Mouse (Mus musculus) ovary, adult 18-20 months (tissue): ENCODE results near the gene Ptpn12.

ENCODE experiments used
- DNase-seq: peaks from one replicate; pipeline ENCODE4 v3.0.0; 2022; ENCODE audit warnings: low spot score, mixed read lengths

Ptpn12 gene

DNA sequence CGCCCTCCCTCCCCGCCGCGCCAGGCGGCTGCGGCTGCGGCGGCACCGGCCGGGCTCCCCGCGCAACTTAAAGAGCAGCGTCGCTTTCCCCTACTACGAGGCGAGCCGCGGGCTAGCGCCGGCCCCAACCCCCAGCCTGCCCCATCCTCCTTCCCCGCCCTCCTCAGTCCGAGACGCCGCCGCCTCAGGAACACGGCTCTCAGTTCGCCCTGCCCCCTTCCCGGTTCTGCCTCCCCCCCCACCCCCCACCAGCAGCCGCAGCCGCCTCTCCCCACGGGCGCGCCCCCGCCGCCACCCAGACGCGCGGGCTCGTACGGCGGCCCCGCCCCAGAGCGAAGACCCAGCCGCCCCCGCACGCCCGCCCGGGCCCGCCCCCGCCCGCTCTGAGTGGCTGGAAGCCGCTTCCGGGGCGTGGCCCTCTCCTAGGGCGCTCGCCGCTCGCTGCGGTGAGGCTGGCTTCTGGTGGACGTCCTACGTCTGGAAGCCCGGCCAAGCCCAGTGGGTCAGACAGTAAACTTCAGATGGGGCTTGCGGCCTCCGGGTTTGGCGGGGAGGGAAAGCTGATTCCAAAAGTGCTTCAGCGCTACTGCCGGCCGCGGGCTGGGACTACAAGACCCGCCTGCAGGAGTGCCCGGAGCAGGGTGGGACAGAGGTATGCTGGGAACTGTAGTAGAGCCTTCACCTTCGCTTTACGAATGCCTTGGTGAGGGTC lies at the start of gene Ptpn12:
TSS of gene Ptpn12 (minus strand) at position 92 of the 712 bp plus-strand sequence.
- DNase-seq = peak; percentile 96

DNA sequence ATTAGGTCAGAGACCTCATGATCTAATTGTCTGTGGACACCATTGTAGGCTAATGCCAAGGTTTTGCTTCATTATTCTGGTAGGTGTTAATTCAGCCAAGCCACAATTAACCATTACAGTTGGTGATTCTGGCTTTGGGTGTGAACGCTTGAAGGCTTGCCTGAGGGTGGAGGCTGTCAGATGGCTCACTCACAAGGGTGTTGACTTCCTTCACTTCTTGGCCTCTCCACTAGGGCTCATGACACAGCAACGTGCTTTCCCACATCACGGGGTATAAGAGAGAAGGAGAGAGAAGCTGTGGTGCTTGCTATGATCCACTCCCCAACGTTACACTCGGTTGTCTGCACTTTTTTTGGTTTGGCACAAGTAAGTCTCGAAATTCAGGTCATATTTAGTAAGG lies 35.5 kb upstream of the Ptpn12 start:
- no peak for DNase-seq

DNA sequence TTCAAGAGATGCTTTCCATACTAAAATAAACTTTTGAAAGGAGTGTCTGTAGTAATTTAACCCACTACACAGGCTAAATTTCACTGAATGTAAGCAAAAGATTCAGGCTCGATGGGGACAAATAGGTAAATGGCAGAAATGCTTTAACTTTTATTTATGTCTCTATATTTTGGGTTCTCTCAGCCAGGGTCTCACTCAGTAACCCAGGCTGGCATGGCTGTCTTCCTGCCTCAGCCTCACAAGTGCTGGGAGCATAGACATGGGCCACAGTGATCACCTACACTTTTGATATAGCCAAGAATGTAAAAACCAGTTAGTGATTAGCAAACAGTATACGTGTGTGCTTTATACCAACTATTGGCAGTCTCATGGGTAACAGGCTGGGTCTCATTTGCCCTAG lies 1.5 kb upstream of the Ptpn12 start:
- no peak for DNase-seq

DNA sequence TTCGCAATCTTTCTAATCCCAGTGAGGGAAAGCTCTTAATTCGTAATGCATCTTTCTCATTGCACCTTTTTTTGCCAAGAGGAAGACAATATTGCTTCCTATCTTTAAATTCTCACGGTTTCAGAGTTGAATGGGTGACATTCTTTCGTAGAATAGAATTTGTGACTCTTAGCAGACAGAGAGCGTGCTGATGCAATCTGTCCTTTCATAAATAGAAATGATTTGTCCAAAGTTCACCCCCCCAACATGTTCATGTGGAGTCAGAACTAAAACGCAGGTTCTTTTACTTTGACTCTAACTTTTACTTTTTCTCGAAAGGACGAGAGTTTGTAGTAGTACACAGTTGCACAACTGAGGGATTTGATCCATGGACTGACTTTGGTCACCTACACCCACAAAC lies 884 bp upstream of the Ptpn12 start:
- no peak for DNase-seq

DNA sequence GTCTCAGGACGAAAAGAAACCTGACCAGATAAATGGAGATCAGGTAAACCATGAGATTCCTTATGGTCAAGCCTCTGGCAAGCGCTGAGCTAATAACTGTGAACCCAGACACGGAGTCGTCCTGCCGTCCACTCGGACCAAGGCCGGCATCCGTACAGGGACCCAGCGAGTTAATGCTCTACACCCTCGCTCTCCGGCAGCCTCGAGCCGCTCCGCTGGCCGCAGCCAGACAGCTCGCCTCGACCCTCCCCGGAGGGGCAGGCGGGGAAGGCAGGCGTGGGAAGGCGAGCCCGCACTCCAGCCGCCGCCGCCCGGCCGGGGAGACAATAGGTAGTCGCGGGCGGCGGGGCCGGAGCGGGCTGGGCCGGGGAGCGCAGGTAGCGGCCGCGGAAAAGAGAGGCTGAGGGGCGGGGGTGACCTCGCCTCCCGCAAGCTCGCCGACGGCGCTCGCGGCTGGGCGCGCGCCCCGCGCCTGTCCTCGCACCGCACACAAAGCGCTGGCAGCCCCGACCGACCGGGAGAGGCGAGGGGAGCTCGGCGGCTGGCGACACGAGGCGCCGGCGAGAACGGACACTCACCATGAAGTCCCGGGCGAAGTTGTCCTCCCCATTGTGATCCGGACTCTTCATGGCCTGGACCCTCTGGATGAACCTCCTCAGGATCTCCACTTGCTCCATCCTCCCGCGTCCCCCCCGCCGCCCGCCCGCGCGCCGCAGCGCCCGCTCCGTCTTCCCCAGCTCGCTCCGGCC lies 466 bp downstream of the Ptpn12 start:
- peak; percentile 21 for DNase-seq

DNA sequence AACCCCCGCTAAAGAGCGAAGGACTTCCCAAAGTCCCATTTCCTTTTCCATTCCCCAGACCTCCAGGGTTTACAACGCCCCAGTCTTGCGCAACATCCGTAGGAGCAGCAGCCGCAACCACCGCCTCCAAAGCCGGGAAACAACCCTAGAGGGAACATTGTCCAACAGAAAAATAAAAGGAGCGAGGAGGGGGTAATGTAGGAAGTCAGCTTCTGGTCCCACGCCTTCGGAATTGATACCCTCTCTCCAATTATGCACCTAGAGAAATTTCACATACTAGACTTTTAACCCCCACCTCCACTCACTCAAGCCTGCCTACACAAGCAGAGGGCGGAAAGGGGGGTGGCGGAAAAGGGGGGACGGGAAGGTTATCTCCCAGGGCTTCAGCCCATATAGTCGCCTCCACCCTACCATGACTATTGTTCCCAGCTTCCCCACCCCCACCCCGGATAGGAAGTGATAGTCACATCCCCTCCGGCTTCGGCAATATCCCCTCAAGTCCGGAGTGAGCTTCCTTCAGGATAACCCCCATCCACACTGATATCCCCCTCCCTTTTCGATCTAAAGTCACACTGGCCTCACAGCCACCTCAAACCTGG lies 1.1 kb downstream of the Ptpn12 start:
- peak; percentile 55 for DNase-seq

DNA sequence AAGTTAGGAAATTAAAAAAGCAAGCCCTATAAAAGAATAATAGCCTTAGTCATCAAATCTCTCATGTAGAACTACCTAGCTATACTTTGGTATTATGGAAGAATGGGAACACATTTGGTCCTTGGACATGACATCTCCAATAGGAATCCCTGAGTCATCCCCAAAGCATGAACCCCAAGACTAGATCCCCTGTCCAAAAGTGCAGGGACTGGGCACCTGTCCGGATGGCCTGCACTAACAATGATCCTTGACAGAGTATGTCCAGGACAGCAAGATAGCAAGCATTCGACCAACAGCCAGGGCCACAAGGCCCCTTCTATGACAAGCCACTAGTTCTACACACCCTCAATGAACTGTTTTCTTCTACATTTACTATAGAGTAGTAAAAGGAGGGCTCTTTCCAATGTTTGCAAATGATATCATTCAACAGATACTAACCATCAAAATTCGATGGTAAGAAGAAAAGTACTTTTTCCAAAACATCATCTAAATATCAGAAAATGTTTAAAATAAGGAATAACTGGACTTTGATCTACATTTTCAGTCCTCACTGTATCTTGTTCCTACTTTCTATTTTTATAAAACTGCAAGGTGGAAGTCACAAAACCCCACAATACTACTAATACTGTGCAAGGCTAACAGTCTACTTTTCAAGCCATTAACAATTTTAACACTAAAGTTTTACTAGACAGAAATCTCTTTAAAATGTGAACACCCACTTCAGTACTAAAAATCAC lies 2.0 kb downstream of the Ptpn12 start:
- DNase-seq = no peak

DNA sequence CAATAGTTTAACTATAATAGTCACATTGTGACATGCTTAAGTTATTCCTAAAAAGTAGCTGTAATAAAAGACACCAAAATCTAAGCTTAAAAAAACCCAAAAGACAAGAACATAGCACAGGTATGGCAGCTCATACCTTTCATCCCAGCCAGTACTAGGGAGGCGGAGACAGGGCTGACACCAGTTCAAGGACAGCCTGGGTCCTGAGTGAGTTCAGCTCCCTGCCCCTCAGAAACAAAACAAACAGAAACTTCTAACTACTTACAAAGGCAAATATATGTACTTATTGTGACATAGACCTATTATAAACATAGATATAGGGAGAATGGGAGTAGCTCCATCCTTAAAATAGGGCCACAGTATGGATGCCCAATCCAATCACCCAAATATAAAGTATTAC lies 3.2 kb downstream of the Ptpn12 start:
- DNase-seq = no peak

DNA sequence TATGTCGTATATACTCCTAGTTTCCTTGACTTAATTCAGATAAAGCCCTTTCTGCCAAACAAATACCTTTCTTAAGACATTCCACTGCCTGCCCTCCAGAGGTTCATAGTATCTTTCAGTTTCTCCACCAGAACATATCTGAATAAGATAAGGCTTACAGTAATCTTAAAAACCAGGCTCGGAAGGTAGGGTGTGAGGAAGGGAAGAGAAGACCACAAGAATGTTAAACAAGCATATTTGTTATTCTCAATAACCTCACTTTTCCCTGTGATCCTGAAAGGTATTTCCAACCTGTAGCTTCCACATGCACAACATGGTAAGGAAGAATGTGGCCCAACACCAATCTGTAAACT lies 5.0 kb downstream of the Ptpn12 start:
- DNase-seq = no peak

DNA sequence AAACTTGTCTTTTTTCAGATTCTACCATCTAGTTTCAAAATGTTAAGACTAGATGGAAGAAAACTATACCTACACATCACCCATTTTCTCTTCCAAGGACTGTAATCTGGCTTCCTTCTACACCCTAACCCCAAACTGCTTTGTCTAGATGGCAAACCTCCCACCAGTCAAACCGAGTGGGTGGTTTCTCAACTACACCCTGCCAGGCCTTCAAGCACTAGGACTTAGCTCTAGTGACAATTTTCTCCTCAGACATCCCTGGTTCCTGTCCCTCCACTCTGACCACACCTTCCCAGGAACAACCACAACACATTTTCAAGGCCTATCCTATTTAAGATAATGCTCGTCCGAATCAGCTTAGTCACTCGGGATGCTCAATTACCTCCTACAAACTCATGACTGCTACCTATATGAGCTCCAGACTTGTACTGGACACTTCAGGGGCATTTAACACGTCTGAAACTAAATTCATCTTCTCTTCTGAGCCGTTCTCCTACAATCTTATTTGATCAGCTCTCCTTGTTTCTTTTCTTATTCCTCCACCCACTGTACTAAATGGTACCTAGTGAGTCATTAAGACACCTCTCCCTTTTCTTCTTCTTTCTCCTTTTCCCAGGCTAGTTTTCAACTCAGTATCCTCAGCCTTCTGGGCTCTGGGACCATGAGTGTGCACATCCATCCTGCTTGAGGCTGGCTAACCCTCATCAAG lies 5.5 kb downstream of the Ptpn12 start:
- no peak for DNase-seq

DNA sequence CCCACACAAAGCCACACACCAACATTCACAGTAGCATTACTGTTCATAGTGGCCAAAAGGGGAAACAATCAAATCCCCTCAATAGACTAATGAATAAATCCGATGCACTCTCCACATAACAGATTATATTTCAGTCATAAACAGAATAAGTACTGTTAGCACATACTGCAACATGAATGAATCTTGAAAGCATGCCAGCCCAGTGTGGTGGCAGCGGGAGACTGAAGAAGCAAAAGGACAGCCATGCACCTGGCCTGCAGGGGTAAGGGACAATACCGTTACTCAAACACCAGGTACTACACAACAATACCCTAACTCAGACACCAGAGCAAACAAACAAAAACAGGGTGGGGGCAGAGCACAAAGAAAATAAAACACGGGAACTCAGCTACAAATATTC lies 6.7 kb downstream of the Ptpn12 start:
- DNase-seq = no peak

DNA sequence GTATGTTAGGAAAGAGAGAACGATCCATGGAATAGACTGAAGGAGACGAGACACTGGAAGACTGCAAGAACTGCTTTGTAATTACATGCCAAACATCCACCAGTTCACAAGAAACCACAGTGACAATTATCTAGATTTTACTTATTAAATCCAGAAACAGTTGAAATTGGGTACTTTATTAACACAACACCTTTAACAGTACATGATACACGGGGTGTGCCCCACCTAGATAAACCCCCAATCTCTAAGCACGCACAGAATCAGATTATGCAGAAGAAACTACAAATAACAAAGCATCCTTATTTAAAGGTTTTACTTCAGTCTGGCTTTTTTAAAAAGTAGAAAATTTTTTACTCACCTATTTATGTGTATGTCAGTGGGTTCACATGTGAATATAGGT lies 8.6 kb downstream of the Ptpn12 start:
- DNase-seq = no peak

DNA sequence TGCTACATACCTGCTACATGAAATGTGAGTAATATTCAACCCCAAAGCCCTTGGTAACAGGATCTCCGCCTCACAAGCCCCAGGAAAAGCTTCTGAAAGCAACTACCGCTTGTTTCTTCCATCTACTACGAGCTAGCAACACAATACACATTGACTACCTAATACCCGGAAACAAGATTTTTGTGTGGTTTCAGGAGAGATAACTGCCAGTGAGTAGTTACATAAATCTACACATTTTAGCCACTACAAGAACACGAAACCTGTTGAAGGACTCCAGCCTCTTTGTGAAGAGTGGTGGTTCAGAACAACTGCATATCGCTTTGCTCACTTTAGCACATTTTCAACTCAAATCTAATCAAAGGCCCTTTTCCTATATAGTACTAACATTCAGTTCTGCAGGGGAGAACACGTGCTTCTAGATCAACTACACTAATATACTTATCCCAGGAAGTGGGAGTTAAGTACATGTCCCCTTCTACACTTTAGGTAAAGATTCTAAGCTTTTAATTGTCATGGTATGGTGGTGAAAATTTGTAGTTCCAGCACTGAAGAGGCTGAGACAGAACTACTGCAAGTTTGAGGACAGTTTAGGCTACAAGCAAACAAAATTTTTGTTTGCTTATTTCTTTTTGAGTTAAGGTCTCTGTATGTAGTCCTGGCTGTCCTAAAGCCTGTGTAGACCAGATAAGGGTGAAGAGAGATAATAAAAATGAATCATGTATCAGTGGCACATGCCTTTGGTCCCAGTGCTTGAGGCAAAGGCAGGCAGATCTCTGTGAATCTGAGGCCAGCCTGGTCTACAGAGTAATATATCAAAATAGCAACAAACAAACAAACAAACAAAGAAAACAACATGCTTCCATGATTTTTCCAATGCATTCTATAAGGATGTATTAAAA lies 9.3 kb downstream of the Ptpn12 start:
- no peak for DNase-seq

DNA sequence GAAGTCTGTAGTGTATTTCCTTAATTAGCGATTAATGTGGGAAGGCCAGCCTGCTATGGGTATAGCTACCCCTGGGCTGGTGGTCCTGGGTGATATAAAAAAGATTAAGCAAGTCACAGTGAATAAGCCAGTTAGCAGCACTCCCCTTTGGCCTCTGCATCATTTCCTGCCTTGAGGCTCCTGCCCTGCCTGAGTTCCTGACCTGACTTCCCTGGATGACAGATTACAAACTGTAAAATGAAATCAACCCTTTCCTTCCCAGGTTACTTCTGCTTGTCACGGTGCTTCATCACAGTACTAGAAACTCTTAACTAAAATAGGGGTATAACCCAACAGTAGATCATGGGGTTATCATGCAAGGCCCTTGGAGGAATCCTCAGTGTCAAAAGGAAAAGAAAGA lies 10.2 kb downstream of the Ptpn12 start:
- no peak for DNase-seq

DNA sequence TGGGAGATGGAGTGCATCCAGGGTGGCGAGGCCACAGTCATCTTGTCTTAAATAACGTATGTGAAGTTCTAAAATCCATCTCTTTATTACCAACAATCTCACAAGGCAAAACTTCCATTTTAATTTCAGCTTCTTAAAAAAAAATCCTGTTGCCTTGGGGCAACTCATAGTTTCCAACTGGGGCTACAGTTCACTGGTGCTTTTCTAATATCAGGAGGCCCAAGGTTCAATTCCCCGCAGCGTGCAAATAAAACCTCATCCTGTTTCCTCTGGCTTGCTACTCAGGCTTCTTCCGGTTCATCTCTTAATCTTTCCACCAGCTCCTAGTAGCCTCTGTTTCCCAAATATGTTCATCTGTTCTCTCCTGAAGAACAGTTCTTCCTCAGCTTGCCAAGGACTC lies 17.6 kb downstream of the Ptpn12 start:
- no peak for DNase-seq

DNA sequence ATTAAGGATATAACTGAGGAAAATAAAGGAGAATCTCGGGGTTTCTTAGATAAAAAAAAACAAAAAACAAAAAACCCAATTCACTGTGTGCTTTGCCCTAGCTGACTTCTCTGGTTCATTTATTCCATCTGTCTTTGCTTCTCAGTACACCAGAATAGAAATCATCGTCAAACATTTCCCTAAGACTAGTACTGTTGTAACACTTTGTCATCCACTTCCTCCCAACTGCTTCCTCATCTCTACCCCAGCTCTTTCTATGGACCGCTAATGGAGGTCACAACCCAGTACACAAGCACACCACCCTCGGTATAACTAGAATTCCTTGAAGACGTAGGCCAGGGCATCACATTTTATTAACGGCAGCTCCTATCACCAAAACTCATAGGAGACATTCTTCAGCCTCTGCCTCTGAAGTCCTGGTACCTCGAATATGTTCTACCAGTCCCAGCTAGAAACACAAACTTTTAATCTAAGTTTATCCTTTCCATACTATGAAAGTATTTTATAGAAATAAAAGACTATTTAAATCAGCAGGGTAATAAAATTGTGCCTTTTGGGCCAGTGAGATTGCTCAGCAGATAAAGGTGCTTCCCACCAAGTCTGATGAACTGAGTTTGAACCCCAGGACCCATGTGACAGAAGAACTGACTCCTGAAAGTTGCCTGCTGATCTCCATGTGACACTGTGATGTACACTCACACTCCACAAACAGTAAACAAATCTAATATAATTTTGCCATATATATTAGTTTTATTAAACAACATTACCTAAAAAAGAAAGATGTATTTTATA lies 19.8 kb downstream of the Ptpn12 start:
- no peak for DNase-seq

DNA sequence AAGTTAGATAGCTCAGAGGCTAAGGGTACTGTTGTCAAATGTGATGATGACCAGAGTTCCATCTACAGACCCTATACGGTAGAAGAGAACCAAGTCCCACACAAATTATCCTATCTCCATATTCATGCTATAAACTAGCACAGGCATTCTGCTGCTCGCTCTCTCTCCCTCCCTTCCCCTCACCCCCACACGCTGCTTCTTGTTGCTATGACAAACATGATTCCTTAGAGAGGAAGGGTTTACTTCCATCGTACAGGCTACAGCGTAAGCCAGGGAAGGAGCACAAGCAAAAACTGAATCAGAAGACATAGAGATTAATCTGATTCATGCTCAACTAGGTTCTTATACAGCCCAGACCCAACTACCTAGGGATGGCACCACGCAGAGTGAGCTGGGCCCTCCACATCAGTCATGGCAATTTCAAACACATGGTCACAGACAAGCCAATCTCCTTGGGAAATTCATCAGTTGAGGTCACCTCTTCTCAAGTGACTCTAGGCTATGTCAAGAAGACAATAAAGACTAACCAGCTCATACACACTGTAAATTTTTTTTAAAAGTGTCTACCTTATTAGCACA lies 21.2 kb downstream of the Ptpn12 start:
- DNase-seq = no peak

DNA sequence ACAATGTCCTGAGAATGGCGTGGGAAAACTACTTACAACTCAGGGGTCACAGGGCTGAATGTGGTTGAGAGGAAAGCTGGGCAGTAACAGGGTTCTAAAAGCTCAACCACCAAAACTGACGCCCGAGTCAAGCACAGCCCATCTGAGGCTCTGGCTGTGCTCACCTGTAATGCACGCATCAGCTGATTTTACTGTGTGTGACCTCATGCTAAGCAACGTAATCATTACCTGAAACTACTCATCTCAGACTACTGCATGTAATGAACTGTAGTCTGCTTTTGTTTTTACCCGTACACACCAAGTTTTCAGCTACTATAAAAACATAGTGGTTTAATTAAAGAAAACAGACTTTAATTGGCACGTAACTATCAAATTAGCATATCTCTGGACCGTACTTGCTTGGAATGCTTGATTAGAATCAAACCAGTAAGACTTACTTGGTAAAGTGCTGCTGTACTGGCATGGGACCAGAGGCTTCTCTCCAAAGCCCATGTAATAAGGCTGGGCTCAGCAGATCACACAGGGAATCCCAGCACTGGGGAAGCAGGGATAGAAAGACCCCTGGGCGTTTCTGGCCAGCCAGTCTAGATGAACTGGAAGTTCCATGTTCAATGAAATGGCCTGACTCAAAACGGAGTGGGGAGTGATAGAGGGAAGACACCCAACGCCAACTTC lies 22.2 kb downstream of the Ptpn12 start:
- no peak for DNase-seq

DNA sequence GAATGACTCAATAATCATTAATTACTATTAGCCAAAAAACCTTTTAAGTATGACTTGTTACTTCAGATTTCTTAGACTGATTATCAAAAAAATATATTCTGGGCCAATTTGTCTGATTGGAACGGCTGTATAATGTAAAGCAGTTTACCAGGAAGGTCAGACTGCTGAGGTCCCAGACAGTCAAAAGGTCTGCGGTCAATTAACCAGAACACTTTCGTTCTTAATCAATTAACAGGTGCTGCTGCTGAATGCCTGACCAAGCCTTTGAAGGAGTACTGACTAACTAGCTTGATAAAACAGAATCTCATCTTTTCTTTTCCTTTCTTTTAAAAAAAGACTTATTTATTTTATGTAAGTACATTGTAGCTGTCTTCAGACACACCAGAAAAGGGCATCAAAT lies 23.1 kb downstream of the Ptpn12 start:
- DNase-seq = no peak
